Mouse (Mus musculus) monocyte, adult 5-6 weeks (primary cell): Measurements from ENCODE around the gene Nup210. TPM values are rescaled to one million over a fixed set of nuclear protein-coding genes. Genes with fewer than 3 reads are reported as not detected.
"Not testable (repeated sequence)": the region's sequence is repeated elsewhere in the genome, so short reads cannot be mapped to it uniquely, and the experiment has no call there.

Source experiments
- ATAC-seq: fragments of 153-309, 156-312 bp; replicated peaks from 2 replicates; pipeline ENCODE4 v1.8.0; 2017; ENCODE audit warnings: mild to moderate bottlenecking; ENCODE audit not compliant: low TSS enrichment, insufficient number of reproducible peaks, severe bottlenecking, poor library complexity, low FRiP score
- total RNA-seq: library from RNA; stranded (forward); fragments of 200-1000, 200-491, 200-594 nt; gene quantifications from 3 replicates; pipeline ENCODE4 v1.2.3, GENCODE M21; 2017

Gene Nup210
- total RNA-seq, 1 experiment from 2014 or later = 77.9 TPM

GRCm38 (mm10) chr6:91110323-91111020 is 6.2 kb downstream of the Nup210 start:
- no peak for ATAC-seq

- ATAC-seq = no peak
Observed at GRCm38 (mm10) chr6:91109489-91109888, 7.1 kb downstream of the Nup210 start.

- ATAC-seq = no peak
Observed at GRCm38 (mm10) chr6:91108917-91109450, 7.6 kb downstream of the Nup210 start.

- ATAC-seq = no peak
Observed at GRCm38 (mm10) chr6:91108301-91108916, 8.2 kb downstream of the Nup210 start.

DNA sequence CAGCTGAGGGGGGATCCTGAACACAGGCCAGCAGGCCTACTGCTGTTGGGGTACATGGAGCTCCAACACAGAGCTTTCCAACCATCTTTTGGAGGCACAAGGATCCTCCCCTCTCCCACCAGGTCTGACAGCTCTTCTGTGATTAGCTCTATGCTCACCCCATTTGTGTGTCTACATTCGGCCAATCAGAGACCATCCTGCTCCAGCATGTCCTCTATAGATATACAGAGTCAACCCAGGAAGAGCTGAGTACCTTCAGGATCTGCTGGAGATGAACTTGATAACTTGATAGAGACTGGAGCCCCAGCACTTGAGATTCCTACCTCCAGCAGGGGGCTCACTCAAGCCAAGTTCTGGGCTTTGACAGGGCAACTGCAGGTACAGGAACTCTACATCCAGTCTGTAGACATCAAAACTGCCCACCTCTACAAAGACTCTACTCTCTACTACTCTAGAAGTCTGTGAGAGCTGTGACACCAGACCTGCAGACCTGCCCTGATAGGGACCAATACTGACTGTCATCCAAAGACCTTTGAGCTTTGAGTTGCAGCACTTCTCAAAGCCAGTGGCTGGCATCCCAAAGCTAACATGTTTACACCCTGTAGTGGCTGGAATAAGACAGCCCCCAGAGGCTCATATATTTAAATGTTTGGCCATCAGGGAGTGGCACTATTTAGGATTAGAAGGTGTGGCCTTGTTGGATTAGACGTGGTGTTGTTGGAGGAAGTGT is 11.1 kb downstream of the Nup210 start:
- ATAC-seq = no peak

DNA sequence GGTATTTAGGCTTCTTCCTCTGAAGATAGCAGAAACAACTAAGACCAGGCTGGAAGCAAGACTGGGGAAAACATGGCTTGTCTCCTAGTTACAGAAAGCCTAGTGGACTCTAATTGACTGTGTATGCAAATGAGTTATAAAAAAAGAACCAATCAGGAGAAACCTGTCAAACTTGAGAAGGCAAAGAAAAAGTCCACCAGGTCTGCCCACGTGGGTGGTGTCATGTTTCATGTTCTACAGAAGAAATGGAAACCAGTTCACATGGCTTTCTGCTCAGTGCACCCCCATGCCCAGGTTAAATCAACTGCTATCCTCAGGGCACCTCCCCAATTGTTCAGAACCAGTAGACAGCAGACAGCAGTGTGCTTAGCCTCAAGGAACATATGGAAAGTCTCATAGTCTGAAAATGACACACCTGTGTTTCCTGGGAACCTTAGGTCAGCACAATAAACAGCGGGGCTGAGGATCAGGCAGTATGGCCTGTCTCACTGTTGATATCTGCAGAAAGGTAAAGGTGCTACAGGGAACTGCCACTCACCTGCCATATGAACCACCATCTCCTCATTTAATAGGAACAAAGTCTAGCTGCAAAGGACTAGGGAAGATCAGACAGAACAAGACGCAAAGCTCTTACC is 11.7 kb downstream of the Nup210 start:
- ATAC-seq = no peak

- not testable (repeated sequence) for ATAC-seq
Observed at GRCm38 (mm10) chr6:91103421-91103820, 13.2 kb downstream of the Nup210 start.

GRCm38 (mm10) chr6:91100621-91101020 is 16.0 kb downstream of the Nup210 start:
- no peak for ATAC-seq

- ATAC-seq = no peak
Observed at GRCm38 (mm10) chr6:91097879-91098278, 18.8 kb downstream of the Nup210 start.

DNA sequence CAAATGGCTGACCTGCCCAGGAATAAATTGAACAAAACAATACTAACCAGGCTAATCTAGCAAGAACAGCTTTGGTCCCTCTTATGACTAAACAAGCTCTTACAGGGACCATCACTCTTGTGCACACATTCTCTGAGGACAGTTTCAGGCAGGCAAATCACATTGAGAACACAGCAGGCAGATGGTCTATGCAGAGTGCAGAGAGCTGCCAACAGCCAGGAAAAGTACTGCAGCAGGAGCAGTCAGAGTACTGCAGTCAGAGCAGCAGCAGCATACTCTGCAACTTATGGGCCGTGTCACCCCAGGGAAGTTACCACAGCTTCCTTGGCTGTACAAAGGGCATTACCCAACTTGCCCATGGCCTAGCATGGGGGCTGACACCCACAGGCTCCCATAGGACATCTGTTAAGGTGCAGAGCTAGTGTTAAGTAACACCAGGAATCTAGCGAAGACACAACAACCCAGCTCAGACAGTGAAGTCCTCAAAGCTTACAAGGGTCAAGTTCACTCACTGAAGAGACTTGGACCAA is 21.5 kb downstream of the Nup210 start:
- no peak for ATAC-seq

GRCm38 (mm10) chr6:91092216-91092899 is 24.3 kb downstream of the Nup210 start:
- ATAC-seq = no peak

GRCm38 (mm10) chr6:91085114-91085892 is 31.3 kb downstream of the Nup210 start:
- ATAC-seq = no peak

DNA sequence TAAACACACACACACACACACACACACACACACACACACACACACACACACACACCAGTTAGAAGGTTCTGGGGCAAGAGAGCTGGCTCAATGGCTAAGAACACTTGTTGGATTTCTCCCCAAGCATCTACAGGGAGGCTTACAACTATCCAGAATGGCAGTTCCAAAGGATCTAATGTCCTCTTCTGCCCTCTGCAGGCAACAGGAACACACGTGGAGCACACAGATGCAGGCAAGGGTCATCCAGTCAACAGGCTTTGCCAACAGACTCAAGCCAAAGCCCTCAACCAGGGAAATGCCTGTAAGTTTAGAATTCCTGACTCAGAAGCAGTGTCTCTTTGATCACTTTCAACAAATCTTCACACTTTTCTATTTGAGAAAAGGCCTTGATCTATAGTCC is 36.6 kb downstream of the Nup210 start:
- ATAC-seq = no peak

GRCm38 (mm10) chr6:91076249-91076648 is 40.4 kb downstream of the Nup210 start:
- ATAC-seq = no peak

DNA sequence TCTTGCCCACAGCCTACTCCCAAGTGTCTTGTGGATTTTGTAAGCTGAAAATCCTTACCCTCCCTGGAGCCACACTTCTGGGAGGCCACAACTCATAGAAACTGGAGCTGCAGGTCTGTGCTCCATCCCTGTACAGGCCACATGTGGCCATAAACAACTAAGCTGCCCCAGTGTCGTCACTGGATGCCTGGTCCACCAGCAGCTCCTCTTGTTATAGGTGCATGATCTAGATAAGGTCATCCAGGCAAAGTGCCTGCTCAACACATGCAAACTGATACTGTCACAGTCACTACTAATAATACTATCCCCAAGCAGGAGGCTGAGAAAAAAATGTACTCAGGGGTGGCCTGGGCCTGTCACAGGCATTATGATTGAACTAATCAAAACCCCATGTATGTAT is 48.1 kb downstream of the Nup210 start:
- no peak for ATAC-seq

DNA sequence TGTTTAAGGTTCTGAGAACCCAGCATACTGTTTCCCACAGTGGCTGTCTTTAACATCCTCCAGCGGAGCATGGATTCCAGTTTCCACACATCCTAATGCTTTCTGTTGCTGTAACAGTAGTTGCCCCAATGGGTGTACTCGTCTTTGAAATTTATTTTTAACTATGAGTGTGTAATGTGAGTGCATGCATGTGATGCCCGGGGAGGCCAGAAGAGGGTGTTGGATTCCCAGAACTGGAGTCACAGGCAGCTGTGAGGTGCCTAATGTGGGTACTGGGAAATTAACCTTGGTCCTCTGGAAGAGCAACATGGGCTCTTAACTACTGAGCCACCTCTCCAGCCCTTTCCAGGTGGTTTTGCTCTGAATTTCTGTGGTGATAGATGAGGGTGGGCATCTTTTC is 49.6 kb downstream of the Nup210 start:
- no peak for ATAC-seq

- no peak for ATAC-seq
Observed at GRCm38 (mm10) chr6:91061296-91061695, 55.3 kb downstream of the Nup210 start.

- 0 out of 2 replicates have a peak, but pooled peaks have one; percentile 56 for ATAC-seq
Observed at GRCm38 (mm10) chr6:91059711-91060110, 56.9 kb downstream of the Nup210 start.
